Mouse (Mus musculus) brain, embryonic 18.5 days (tissue): ENCODE measurements around the gene Lrba.

Experiments used
- DNase-seq: peaks from one replicate; pipeline ENCODE4 v3.0.0-alpha.2; 2012; ENCODE audit warnings: low read depth, low spot score

Lrba gene

DNA sequence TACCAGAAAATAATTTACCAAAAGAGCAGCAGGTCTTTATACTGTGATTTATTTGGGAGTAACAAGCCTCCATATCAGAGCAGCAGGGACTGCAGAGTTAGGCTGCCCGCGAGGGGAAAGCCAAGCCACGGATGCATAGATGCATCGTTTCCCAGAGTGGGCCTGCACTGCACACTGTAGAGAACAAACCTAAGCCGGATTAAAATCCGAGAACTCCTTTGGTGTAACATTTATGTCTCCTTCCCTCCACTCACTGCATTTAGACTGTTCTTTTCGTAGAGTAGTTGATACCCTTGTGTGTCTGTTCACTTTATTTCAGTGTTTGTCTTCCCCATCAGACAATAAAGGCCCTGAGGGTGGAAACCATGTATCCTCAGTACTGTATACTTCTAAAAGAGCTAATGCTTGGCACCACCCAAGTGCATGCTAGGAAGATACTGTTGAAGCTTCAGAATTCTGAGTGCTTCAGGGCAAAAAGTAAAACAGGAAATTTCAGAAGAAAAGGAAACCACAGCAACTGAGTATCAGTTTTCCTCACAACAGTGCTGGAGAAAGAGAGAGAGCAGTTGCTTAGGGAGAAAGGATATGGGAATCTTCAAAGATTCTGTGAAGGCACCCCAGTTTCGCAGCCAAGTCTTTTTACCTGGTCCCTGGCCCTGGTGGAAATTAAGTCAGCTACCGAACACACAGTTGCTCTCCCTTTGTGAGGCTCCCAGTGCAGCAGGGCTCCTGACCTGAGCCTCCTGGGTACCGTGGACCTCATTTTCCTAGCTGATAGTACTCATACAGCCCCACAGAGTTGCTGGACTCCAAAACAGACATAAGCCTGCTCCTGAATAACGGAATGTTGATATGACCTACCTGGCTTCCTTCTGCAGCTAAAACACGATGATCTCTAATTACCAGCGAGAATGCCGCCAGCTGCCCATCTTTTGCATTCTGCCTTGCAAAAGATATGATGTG, 530.4 kb downstream of the Lrba start:
- DNase-seq, result no peak

DNA sequence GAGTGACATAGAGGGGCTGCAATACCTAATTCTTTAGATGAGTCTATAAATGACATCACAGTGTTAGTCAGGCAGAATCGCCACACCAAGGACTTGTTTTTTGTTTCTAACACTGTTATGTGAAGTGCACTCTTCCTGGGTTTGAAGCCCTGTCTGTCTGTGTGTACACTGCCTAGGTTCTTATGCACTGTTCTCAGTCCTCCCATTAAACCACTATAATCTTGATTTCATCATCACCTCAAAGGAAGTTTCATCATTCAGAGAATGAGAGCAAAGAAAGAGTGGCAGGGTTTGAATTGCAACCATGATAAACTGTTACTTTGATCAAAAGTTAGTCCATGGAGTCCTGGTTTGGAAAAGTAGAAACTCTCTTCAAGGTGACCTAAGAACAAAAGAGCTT, 532.1 kb downstream of the Lrba start:
- no peak for DNase-seq

DNA sequence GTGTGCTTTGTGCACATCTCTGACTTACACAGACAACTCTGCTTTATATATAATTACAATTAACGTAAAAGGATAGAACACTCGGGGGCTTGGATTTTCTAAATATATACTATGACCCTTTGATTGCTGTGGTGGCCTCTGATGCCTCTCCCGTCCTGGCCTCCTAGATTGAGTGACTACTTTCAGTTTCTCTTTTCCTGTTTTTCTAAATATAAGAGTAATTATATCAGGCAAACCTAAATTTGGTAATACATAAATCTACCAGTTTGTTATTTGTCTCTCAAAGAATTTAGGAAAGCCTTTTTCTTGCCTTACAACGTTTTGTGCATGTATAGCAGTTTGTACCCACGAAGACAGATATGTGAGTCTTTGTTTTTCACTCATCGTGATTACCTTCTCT, 534.2 kb downstream of the Lrba start:
- DNase-seq, result no peak

DNA sequence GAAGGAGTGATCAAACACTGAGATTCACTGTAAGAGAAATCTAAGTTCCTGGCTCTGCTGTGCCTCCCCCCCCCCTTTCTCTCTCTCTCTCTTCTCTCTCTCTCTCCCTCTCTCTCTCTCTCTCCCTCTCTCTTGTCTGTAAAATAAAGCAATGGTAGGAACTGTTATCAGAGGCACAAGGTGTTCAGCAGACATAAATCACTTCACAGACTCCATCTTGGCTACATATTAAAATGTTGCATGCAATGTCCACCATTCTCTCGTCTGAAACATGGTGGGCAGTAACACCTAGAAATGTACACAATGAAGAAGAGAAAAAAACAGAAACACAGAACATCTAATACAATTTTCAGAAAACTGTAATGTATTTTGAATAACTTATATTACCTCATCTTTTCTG, 534.9 kb downstream of the Lrba start:
- DNase-seq, result no peak

DNA sequence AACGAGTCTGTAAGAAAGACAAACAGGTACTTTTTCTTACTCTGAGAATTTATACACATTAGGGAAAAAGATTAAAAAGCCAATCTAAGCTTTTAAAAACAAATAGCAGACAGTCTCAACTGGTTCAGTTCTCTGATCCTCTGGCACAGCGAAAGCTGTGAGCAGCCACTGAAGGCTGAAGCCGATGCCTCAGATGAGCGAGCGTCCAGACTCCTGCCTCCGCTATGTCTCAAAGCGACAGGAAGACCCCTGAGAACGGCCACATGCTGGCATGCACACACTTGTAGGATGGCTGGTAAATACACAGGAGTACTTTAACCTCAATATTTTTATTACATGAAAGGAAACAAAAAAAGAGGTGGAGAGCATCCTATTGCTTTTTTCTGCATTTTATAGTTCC, 535.4 kb downstream of the Lrba start:
- no peak for DNase-seq

DNA sequence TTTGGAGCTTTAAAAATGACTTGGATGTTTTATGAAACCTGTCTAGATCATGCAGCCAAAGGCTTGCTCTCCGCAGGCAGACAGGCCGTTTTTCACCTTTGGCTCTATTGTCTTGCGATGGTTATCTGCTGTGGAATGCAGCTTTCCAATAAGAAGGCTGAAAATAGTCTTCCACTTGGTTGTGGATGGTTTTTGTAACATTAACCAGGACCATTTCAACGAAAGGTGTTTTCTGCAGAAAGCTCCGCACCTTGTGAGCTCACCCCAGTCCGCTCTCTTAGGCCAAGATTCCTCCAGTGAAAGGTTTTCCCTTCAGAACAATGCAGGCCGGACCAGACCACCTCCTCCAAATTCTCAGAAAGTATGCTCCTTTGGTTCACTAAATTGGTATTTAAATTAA, 536.0 kb downstream of the Lrba start:
- no peak for DNase-seq

DNA sequence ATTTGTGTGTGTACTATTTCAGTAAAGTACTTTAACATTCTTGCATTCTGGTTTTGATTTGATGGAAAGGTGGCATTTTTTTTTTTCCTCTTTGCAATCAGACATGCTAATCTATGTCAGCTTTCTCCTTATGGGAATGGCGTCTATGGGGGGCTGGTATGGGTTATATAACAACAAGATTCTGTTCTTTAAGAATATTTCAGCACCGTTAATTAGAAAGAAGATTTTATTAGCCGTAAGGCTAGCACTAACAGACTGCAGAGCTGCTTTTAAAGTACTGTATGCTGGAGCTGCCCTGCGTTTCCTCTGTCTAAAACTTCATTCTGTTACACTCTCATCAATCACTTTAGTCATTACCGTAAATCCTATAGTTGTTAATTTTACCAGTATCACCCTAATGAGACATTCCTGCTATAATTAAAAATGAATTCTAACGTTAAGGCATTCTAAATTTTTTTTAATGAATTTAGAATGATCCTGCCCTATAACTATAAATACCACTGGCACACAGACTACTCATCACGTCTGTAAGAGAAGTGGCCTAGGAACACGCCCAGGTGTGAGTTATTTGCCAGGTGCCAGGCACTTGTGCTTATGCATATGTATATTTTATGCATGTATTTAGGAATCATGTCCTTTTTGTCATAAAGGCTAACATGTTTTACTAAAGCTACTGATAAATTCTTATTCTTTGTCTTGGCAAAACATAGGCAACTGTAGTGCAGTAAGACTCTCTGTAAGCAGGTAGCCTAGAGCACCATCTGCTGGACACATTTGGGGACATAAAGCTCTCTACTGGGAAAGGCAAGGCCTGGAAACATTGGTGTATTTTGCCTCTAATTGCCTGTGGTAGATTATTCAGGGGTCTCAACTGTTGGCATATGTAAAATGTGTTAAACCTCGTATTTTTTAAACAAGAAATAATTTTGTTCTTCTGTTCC, 536.9 kb downstream of the Lrba start:
- DNase-seq, result peak; percentile 67

DNA sequence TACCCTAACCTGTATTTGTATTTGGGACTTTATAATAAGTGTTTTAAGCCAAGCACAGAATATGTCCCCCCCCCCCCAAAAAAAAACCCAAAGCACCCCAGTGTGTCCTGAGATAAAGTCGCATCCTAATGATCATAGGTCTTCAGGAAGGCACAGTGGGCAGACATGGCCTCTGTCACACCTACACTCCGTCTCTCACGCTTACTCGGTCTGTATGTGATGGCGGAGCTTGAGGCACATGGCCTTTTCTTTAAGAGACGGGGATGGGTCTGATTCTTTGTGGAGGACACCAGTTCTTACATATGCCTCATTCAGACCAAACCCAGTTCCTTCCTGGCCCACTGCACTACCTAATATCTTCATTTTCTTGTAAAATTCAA, 537.5 kb downstream of the Lrba start:
- DNase-seq, result no peak

DNA sequence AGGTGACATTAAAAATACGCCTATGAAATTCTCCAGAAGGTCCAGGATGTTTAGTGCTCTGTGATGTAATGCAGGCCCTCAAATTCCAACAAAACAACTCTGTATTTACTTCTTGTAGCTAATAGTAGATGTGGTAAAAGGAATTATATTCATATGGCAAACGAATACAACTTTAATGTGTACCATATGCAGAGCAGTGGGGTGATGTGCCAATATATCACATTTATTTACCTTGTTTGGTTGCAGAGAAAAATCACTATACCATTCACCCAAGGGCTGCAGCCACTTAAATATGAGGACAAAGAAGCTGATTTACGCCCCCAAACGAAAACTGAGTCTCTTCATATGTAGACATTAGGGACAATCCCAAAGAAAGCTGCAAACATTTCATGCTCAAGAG, 538.0 kb downstream of the Lrba start:
- no peak for DNase-seq

DNA sequence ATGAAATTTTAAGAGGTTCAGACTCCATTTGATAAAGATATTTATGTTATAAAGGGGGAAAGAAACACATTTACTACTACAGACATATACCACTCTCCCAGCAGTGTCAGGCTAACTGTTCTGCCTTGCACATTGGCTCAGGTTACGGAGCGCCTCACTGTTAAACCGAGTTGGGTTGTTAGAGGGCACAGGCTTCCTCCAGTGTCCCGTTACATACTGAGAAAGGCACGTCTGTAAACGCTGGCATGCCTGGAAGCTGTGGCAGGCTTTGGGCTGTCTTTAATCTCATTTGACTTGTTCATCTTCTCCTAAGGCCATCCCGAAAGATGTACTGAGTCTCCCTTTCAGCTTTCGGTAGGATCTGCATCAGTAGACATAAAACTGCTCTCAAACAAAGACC, 544.1 kb downstream of the Lrba start:
- DNase-seq, result no peak

DNA sequence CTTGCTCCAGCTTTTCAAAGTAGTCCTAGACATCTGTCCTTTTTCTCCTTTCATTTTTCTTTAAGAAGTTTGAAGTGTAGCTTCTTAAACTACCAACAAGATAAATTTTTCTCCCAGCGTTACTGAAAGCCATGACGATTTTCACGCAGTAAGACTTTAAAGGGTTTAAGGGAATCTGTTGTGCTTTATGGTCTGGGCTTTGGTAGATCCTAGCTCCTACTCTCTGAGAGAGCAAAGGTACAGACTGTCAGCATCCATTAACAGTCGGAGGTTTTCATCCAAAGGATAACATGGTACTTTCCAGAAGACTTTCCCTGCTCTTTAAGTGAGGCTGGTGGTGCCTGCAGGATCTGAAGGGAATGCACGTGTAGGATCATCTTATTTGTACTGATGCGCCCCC, 544.5 kb downstream of the Lrba start:
- no peak for DNase-seq

DNA sequence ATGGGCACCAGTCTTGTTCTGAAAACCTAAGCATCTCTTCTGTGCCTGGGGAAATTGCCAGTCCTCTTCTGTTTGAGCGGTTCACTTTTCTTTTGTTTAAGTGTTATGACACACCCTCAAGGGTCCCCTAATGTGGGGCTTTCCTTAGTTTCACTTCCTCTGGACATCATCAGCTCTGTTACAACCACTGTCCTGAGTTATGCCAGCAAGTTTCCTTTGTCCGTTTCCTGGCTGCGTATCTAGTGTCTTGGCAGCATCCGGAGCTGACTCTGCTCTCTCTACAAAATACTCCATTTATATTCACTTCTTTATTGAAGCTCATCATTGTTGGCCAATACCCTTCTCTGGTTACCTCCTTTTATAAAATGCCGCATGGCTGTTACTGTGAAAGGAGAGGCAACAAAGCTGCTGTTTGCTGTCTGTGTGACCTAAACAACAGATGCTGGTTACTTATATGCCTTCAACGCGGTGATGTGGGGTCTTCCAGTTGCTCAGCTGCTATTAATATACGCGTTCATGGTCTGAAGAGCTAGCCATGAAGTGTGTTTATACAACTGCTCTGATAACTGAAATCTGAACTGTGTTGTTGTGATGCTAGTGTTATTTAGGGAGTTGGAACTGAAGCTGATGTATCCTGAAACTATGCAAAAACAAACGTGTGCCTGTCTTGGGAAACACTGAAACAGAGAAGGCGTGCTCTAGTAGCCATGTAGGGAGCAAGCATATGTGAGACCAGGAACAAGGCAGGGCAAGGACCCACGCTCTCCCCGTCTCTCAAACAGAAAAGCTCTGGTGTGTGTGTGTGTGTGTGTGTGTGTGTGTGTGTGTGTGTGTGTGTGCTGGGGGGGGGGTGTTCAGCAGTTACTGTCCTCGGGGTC, 550.3 kb downstream of the Lrba start:
- no peak for DNase-seq

DNA sequence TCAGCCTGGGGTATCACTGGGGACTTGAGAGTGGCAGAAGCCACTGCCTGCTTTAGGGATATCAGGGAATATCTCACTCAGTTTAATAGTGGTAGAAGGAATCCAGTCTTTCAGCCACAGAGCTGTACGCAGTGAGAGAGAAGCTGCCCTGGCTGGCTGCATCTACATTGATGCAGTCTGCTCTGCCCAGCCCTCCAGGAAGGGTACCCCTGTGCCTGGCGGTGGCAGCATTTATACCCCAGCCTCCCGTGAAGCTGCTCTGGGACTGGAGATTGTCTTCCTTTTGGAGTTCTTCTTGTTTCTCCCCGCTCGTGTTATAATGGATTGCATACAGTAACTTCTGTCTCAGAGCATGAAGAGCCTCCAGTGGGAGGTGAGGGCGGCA, 551.0 kb downstream of the Lrba start:
- no peak for DNase-seq

DNA sequence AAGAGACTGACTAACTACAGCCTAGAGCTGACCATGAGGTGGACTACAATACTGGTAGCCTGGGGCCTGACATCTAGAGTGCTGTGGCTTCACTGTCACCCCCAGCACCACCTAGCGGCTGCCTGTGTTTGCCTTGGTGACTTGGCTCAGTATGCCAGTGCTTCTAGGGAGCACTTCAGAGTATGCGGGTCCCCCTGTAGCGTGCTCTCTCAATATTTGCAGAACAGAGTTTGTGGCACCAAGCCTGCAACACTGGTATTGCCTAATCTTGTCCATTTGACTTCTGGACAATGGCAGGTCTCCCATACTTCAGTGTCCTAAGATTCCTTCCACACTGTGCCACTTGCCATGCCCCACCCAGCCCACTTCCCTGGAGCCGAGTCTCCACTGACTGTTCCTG, 555.2 kb downstream of the Lrba start:
- DNase-seq, result no peak

DNA sequence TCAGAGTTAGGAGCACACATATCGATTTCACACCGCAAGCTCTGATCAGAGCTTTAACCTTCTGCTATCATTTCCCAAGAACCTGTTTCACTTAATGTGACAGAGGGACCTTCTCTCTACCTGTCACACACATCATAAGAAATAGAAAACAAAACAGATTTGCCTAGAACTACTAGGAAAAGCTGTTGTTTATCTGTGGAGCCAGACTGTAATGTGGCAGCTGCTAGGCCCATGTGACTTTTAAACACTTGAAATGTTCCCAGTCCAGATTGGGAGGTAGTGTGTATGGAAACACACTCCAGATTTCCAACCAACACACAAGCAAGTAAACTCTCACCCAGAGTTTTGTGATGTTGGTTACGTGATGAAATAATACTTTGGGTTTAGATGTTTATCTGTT, 559.6 kb downstream of the Lrba start:
- DNase-seq, result no peak

DNA sequence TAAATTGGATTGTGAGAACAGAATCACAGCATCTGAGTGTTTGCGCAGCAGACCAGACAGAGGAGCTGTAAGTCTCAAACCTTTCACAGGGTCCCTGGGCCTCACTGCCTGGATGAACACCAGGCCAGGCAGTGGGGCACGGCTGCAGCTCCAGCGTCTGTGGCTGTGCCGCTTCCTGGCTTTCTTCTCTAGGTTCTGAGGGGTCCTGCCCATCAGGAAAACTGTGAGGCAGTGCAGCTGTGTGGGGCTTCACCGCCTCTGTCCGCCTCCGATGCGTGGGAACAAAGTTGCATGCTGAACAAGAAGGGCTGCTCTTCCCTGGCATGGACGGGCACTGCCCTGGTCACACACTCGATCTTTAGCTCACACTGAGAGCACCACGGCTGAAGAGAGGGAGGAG, 560.5 kb downstream of the Lrba start:
- no peak for DNase-seq

DNA sequence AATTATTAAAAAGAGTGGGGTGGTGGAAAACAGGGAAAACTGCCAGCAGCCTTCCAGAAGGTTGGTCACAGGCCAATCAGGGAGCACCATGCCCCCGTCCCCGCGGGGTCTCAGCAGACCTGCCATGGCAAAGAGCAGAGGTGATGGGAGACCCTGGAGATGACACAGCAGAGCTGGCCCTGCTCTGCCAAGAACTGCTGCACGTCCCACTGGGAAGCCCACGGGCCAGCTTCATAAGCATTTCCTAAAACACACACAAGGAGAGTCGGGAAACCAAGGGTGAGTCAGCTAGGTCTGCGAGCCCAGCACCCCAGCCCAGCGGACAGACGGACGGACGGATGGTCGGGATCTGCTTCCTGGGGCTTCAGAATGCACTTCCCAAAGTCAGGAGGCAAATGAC, 561.8 kb downstream of the Lrba start:
- DNase-seq, result no peak

DNA sequence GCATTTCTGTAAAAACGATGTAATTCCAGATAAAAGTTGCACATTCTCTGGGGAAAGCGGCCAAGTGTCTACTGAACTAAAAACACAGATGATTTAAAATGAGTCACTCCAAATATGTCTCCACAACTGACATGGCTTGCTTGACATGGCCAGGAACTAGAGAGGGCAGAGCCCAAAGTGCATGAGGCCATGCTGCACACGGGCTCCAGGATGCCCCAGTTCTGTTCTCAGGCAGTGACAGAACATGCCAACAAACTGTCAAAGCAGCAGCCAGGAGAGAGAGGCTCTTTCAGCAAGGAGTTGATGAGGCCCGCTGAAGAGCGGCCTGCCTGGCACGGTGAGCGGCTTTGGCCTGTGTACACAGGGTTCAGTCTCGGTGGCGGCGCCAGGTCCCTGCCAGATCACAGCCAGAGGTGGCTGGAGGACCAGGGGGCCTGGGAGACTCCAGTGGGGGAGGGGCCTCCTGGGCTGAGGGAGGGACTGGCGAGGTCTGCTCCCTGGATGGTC, 562.4 kb downstream of the Lrba start:
- peak; percentile 61 for DNase-seq

DNA sequence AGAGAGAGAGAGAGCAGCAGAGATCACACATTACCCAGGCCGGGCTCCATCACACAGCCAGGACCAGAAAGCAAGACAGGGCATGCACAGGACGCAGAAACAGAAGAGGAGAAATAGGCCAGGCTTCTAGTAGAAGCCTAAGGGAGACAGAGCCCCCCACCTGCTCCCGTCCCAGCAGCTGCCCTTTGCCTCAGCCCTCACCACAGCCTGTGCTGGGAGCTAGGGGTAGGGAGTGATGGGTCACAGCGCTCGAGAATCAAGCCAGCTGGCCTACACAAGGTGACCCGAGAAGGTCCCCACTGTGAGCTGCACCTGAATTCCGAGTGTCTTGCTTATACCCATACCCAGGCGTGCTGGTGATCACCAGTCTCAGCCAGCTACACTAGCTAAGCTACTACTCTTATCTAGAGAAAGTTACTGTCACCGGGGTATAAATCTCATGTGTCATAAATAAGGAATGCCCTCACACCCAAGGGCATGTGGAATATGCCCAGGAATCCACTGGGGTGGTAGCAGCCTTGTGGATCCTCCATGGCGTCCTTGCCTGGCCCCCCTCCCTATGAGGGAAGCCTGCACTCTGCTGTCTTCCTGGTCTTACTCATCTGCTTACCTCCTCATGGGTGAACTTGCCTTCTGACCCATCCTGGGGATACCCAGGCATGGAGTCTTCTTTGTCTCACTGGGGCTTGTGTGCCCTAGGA, 563.1 kb downstream of the Lrba start:
- no peak for DNase-seq

DNA sequence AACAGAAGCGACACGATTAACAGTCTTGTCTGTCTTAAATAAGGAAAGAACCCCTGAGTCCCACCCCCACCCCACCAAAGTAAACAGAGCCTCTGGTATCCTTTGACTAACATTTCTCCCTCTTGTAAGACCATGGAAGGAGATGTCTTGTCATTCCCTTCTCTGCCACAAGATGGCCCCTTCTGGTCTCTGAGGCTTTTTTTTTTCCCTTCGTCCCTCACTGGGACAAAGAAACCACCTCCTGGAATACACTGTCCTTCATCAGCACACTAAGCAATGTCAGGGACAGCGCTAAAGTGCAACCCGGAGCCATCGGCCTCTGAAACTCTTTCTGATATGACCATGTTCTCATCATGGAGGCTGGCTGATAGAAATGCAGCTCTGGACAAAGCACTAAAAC, 564.2 kb downstream of the Lrba start:
- DNase-seq, result peak; percentile 69

DNA sequence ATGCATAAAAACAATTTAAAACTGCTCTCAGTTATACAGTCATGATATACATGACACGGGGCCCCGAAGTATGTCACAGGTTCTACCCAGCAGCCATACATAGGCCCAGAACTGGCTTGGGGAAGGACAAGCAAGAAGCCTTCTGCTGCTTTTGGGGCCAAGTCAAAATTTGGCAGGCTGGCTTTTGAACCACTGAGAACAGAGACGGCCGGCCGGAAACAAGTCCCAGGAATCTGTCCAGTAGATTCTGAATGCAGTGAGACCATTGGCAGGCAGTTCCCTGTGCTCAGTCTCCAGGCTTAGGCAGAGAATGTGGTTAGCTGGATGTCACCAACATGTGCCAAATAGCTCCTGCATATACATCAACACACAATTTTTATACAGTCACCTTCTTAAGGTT, 565.3 kb downstream of the Lrba start:
- no peak for DNase-seq
